8 mouse cellular contexts compared by ENCODE assay signal in the genomic region with DNA sequence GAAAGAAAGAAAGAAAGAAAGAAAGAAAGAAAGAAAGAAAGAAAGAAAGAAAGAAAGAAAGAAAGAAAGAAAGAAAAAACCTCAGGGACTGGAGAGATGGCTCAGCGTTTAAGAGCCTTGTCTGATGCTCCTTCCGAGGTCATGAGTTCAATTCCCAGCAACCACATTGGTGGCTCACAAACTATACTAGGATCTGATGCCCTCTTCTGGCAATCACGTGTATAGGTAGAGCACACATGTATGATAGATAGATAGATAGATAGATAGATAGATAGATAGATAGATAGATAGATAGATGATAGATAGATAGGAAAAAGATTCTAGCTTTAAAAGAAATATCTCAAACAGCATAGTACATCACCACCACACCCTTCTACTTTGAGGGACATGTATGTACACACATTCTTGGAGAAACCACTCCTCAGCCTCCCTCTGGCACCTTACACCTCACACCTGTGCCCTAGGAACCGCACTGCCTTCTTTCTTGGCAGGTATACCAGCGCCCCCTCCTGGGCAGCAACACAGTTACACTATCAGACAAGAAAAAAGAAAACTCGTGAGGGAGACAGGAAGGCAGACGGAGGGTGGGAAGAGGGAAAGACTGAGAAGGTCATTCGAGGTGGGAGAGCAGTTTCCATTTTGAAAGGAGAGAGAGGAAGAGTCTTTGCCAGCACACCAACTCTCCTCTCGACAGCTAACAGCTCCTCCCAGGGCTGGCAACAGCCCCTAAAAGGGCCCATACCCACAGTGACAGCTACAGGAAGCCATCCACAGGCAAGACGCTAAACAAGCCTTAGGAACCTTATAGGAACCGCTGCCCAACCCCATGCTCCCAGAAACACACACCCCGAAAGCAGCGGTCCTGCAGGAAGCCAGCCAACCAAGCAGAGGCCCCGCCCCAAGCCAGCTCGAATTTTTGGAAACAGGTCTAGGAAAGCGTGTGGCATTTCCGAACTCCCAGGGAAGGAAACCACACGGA.
DNase-seq lines count a peak whose midpoint lies in the region; ATAC-seq and TF ChIP-seq lines count a peak whose summit lies in the region.

No protein-coding gene starts in this region.

- peaks cover 5% of the 10 kb centered on the region for H3K4me1 ChIP-seq in cerebellum, adult 2 months (ENCODE audit: control insufficient read depth, insufficient read depth, low read length)
- peaks cover 11% of the 10 kb centered on the region for H3K4me1 ChIP-seq in embryonic facial prominence, embryonic 11.5 days (ENCODE audit: control insufficient read depth, insufficient read depth, low read length)
- H3K4me1 ChIP-seq in kidney, embryonic 14.5 days (ENCODE audit: control insufficient read depth, insufficient read depth, low read length) = peaks cover 32% of the 10 kb centered on the region
- H3K4me1 ChIP-seq in lung, embryonic 15.5 days = peaks cover 26% of the 10 kb centered on the region
- peaks cover 25% of the 10 kb centered on the region for H3K4me1 ChIP-seq in stomach, embryonic 15.5 days

- no peaks in the 10 kb centered on the region for H3K36me3 ChIP-seq in embryonic facial prominence, embryonic 11.5 days (replicated peaks; ENCODE audit: control insufficient read depth, insufficient read depth, low read depth, low read length)
- H3K36me3 ChIP-seq in kidney, embryonic 14.5 days (ENCODE audit: control insufficient read depth, insufficient read depth, low read length) = no peaks in the 10 kb centered on the region
- no peaks in the 10 kb centered on the region for H3K36me3 ChIP-seq in lung, embryonic 15.5 days
- H3K36me3 ChIP-seq in stomach, embryonic 15.5 days = no peaks in the 10 kb centered on the region

- no peaks in the 10 kb centered on the region for H3K27me3 ChIP-seq in cerebellum, adult 2 months (ENCODE audit: control insufficient read depth, insufficient read depth, low read length)
- H3K27me3 ChIP-seq in embryonic facial prominence, embryonic 11.5 days (ENCODE audit: control insufficient read depth, insufficient read depth, low read length) = peaks cover 19% of the 10 kb centered on the region
- peaks cover 1% of the 10 kb centered on the region; the same call in 1 of the 2 replicates for H3K27me3 ChIP-seq in kidney, embryonic 14.5 days (ENCODE audit: control insufficient read depth, insufficient read depth, low read length)
- H3K27me3 ChIP-seq in lung, embryonic 15.5 days = peaks cover 29% of the 10 kb centered on the region
- peaks cover 14% of the 10 kb centered on the region for H3K27me3 ChIP-seq in stomach, embryonic 15.5 days (replicated peaks)

- H3K27ac ChIP-seq in cerebellum, adult 2 months (ENCODE audit: insufficient read depth, low read length) = no peak overlapping the region
- H3K27ac ChIP-seq in embryonic facial prominence, embryonic 11.5 days (replicated peaks; ENCODE audit: low read depth, low read length) = no peak overlapping the region
- H3K27ac ChIP-seq in kidney, embryonic 14.5 days (ENCODE audit: low read depth, low read length) = no peak overlapping the region
- H3K27ac ChIP-seq in lung, embryonic 15.5 days = no peak overlapping the region
- H3K27ac ChIP-seq in stomach, embryonic 15.5 days = no peak overlapping the region

- TF ChIP-seq CTCF in cerebellum, adult 2 months (IDR thresholded peaks at IDR 0.05; ENCODE audit: borderline replicate concordance, insufficient read depth, low read depth, low read length) = peak; percentile 70; the same call in 1 of the 2 replicates

- TF ChIP-seq POLR2A in cerebellum, adult 2 months (IDR thresholded peaks at IDR 0.05; ENCODE audit: borderline replicate concordance, insufficient read depth, low read length) = no peak

- peak overlapping the region; percentile 24; the same call in 1 of the 2 replicates for H3K4me2 ChIP-seq in embryonic facial prominence, embryonic 11.5 days (ENCODE audit: low read depth, low read length)
- peak overlapping the region; percentile 32 for H3K4me2 ChIP-seq in kidney, embryonic 14.5 days (replicated peaks; ENCODE audit: low read depth, low read length)
- peak overlapping the region; percentile 55 for H3K4me2 ChIP-seq in lung, embryonic 15.5 days
- peak overlapping the region; percentile 43 for H3K4me2 ChIP-seq in stomach, embryonic 15.5 days

- 16% methylated on average over 18 of the region's 18 CpGs for WGBS in cerebellum, adult 2 months
- WGBS in embryonic facial prominence, embryonic 11.5 days = 17% methylated on average over 18 of the region's 18 CpGs
- WGBS in kidney, embryonic 14.5 days = 15% methylated on average over 18 of the region's 18 CpGs
- 13% methylated on average over 18 of the region's 18 CpGs for whole genome bisulfite sequencing in lung, embryonic 15.5 days
- WGBS in stomach, embryonic 15.5 days = 17% methylated on average over 18 of the region's 18 CpGs

- DNase-seq in cerebellum, adult 2 months = peak; percentile 42 to 43
- DNase-seq in ES-CJ7 (ENCODE audit: low read depth, low spot score) = peak; percentile 74
- peak; percentile 60 for DNase-seq in embryonic facial prominence, embryonic 11.5 days (ENCODE audit: low spot score)
- peak; percentile 34 to 48 for DNase-seq in heart, adult 9 months (ENCODE audit: low spot score in 2 of 2)

- H3K4me3 ChIP-seq in cerebellum, adult 2 months (replicated peaks; ENCODE audit: insufficient read depth, low read depth, low read length) = peak overlapping the region; percentile 7
- H3K4me3 ChIP-seq in embryonic facial prominence, embryonic 11.5 days (ENCODE audit: low read depth, low read length) = no peak overlapping the region
- H3K4me3 ChIP-seq in kidney, embryonic 14.5 days (ENCODE audit: low read length) = 0 out of 2 replicates have a peak overlapping the region, but pooled peaks have one; percentile 8
- H3K4me3 ChIP-seq in lung, embryonic 15.5 days = peak overlapping the region; percentile 20; the same call in 1 of the 2 replicates
- H3K4me3 ChIP-seq in stomach, embryonic 15.5 days (replicated peaks) = peak overlapping the region; percentile 12

- H3K9ac ChIP-seq in embryonic facial prominence, embryonic 11.5 days (replicated peaks; ENCODE audit: low read length) = 0 out of 2 replicates have a peak overlapping the region, but pooled peaks have one; percentile 25
- H3K9ac ChIP-seq in kidney, embryonic 14.5 days (ENCODE audit: low read depth, low read length) = no peak overlapping the region
- no peak overlapping the region for H3K9ac ChIP-seq in lung, embryonic 15.5 days
- no peak overlapping the region for H3K9ac ChIP-seq in stomach, embryonic 15.5 days

- no peaks in the 10 kb centered on the region for H3K9me3 ChIP-seq in embryonic facial prominence, embryonic 11.5 days (replicated peaks; ENCODE audit: control insufficient read depth, low read length)
- no peaks in the 10 kb centered on the region for H3K9me3 ChIP-seq in kidney, embryonic 14.5 days (ENCODE audit: control insufficient read depth, low read length)
- no peaks in the 10 kb centered on the region for H3K9me3 ChIP-seq in lung, embryonic 15.5 days
- H3K9me3 ChIP-seq in stomach, embryonic 15.5 days = no peaks in the 10 kb centered on the region

- no peak for ATAC-seq in cerebellum, adult (ENCODE audit: insufficient number of reproducible peaks, low FRiP score, low TSS enrichment)
- ATAC-seq in embryonic facial prominence, embryonic 11.5 days (replicated peaks; ENCODE audit: insufficient number of reproducible peaks, low FRiP score, low TSS enrichment, low read depth) = no peak
- no peak for ATAC-seq in kidney, embryonic 14.5 days (ENCODE audit: low FRiP score, low TSS enrichment)
- no peak for ATAC-seq in lung, embryonic 15.5 days (ENCODE audit: borderline replicate concordance, extremely low read depth, low FRiP score, low TSS enrichment)
- no peak for ATAC-seq in stomach, embryonic 15.5 days (ENCODE audit: insufficient read depth, low FRiP score, low read depth)
